Mouse (Mus musculus) left cerebral cortex, postnatal 10 days (tissue): Measurements from ENCODE around the gene Syngr3. TPM values are rescaled to one million over a fixed set of nuclear protein-coding genes. Genes with fewer than 3 reads are reported as not detected.

ENCODE experiments used
- DNase-seq, 2 experiments: peaks; one replicate each; pipeline ENCODE4 v3.0.0; 2021 to 2022; ENCODE audit warnings: low spot score in 2 of 2, mixed read lengths in 1 of 2; ENCODE audit errors: extremely low spot score in 1 of 2
- intact Hi-C: fragments of 180-260 bp; cut with DNase I; formaldehyde crosslinking; loops from one replicate; pipeline ENCODE4 v1.15.1; 2025
- total RNA-seq, 2 experiments: library from RNA; stranded (reverse); gene quantifications; 2 replicates each; pipeline ENCODE4 v1.2.3; 2021

Syngr3 gene
- total RNA-seq, 2 experiments from 2014 or later: 248 to 254 TPM

GRCm38 (mm10) chr17:24636781-24637481 lies 52.8 kb downstream of the Syngr3 start:
- intact Hi-C loops: no loop called here
- DNase-seq: no peak

DNA sequence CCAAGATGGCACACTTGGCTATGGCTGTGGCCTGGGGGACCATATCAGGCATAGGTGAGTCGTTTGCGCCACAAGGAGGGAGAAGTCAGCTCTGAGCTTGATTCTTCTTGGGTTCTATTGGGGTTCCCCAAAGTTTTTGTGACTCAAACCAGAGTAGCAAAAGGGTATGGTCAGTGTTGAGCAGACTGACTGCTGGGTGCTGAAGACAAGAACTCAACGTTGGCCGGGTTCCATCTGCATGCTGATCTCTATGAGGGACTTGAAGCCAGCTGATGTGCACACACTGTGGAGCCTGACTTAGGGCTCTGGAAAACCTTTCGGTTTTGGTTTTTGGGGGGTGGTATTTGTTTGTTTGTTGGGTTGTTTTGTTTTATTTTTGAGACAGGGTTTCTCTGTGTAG lies 54.1 kb downstream of the Syngr3 start:
- intact Hi-C loops: no loop called here
- no peak for DNase-seq

Other genes with a start within 250 kb of the Syngr3 start
- 1 to 10 TPM; 5.7 to 6.5 TPM for gene Dnase1l2, start 246.8 kb downstream of the Syngr3 start, total RNA-seq
- 10 to 100 TPM; 30.8 to 31.3 TPM for gene E4f1, start 219.6 kb downstream of the Syngr3 start, total RNA-seq
- 10 to 100 TPM; 66.4 to 66.7 TPM for gene Pgp, start 219.6 kb downstream of the Syngr3 start, total RNA-seq
- gene Bricd5, start 216.1 kb downstream of the Syngr3 start, total RNA-seq: 1 to 10 TPM in 1 of 2 experiments, under 1 TPM in 1; 0.88 to 1.4 TPM
- 10 to 100 TPM; 31.6 to 37.4 TPM for gene Mlst8, start 210.9 kb downstream of the Syngr3 start, total RNA-seq
- gene Caskin1, start 201.4 kb downstream of the Syngr3 start, total RNA-seq: 100 to 1,000 TPM; 161 to 162 TPM
- 100 to 1,000 TPM; 105 to 107 TPM for gene Traf7, start 162.0 kb downstream of the Syngr3 start, total RNA-seq
- gene Rab26, start 155.7 kb downstream of the Syngr3 start, total RNA-seq: 10 to 100 TPM; 22.6 to 29.8 TPM
- gene Pkd1, start 140.1 kb downstream of the Syngr3 start, total RNA-seq: 10 to 100 TPM; 60.8 to 66.7 TPM
- 100 to 1,000 TPM; 130 to 143 TPM for gene Tsc2, start 57.3 kb downstream of the Syngr3 start, total RNA-seq
- 1 to 10 TPM; 4.6 to 5.9 TPM for gene Nthl1, start 57.3 kb downstream of the Syngr3 start, total RNA-seq
- 10 to 100 TPM; 55.0 to 55.2 TPM for gene Slc9a3r2, start 39.6 kb downstream of the Syngr3 start, total RNA-seq
- not detected for gene Npw, start 31.5 kb downstream of the Syngr3 start, total RNA-seq
- gene Zfp598, start 20.3 kb downstream of the Syngr3 start, total RNA-seq: 10 to 100 TPM; 37.2 to 38.1 TPM
- 10 to 100 TPM; 21.5 TPM for gene Gfer, start 6.2 kb upstream of the Syngr3 start, total RNA-seq
- 1 to 10 TPM; 2.7 to 5.1 TPM for gene Noxo1, start 6.3 kb upstream of the Syngr3 start, total RNA-seq
- gene Tbl3, start 17.7 kb upstream of the Syngr3 start, total RNA-seq: 10 to 100 TPM; 30.9 to 37.9 TPM
- gene Rnf151, start 28.1 kb upstream of the Syngr3 start, total RNA-seq: under 1 TPM in 1 of 2 experiments, not detected in 1; 0.69 TPM
- gene Rps2, start 28.2 kb upstream of the Syngr3 start, total RNA-seq: 100 to 1,000 TPM; 575 to 607 TPM
- 100 to 1,000 TPM; 156 to 176 TPM for gene Ndufb10, start 34.5 kb upstream of the Syngr3 start, total RNA-seq
- gene Rpl3l, start 37.9 kb upstream of the Syngr3 start, total RNA-seq: under 1 TPM; 0.43 to 0.49 TPM
- gene Msrb1, start 46.7 kb upstream of the Syngr3 start, total RNA-seq: 10 to 100 TPM; 44.2 to 47.8 TPM
- under 1 TPM in 1 of 2 experiments, not detected in 1; 0.49 TPM for gene Hs3st6, start 63.0 kb upstream of the Syngr3 start, total RNA-seq
- gene Meiob, start 114.3 kb upstream of the Syngr3 start, total RNA-seq: not detected
- 100 to 1,000 TPM in 1 of 2 experiments, 10 to 100 TPM in 1; 92.4 to 102 TPM for gene Hagh, start 150.2 kb upstream of the Syngr3 start, total RNA-seq
- gene Fahd1, start 160.4 kb upstream of the Syngr3 start, total RNA-seq: 10 to 100 TPM; 14.8 to 16.5 TPM
- under 1 TPM; 0.17 to 0.32 TPM for gene Igfals, start 176.0 kb upstream of the Syngr3 start, total RNA-seq
- gene Nubp2, start 196.4 kb upstream of the Syngr3 start, total RNA-seq: 10 to 100 TPM; 37.8 to 40.2 TPM
- 10 to 100 TPM; 48.0 to 48.3 TPM for gene Spsb3, start 196.7 kb upstream of the Syngr3 start, total RNA-seq
- gene Eme2, start 205.1 kb upstream of the Syngr3 start, total RNA-seq: 10 to 100 TPM; 53.9 to 56.6 TPM
- gene Mrps34, start 205.2 kb upstream of the Syngr3 start, total RNA-seq: 10 to 100 TPM; 58.4 to 64.8 TPM
- 10 to 100 TPM; 42.2 to 43.5 TPM for gene Nme3, start 206.5 kb upstream of the Syngr3 start, total RNA-seq
- gene Mapk8ip3, start 247.0 kb upstream of the Syngr3 start, total RNA-seq: 100 to 1,000 TPM; 288 to 297 TPM